Mouse (Mus musculus): ENCODE measurements around the gene Trim16.

Trim16 gene

DNA sequence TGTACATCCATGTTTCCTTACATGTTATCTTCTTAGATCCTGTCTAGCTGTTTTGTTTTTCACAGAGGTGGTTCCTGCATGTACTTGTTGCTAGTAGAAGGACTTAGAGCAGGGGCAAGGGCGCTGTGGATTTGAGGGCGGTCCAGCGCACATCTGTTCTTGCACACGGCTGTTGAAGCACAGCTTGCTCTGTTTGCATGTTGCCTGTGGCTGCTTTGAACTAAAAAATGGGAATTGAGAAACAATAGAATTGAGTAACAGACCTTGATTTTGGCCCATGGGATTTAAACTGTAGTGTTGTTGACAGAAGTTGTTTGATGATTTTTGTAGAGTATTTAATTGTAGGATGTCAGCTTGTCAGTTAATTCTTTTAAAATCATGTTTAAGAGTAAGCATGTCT, 70.8 kb downstream of the Trim16 start:
- DNase-seq (ENCODE audit: low read depth, low spot score): no peak

DNA sequence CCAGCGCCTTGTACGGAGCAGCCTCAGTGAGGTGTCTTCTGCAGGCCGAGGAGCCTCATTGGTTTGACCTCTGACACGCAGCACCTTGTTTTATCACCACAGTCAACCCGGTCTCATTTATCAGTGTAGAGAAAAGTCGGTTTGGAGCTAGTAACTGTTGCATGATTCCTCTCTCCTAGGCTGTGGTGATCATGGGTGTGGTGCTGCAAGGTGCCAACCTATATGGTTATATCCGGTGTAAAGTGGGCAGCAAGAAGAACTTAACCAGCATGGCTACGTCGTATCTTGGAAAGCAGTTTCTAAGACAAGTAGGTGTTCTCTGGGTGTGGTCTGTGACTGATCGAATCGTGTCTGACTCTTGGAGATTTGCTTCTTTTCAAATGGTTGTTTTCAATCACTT, 71.7 kb downstream of the Trim16 start:
- DNase-seq (ENCODE audit: low read depth, low spot score): no peak

Measured in A20 (cell line).